Mouse (Mus musculus) layer of hippocampus, postnatal 14 days (tissue): ENCODE data around the gene H60b. TPM values are rescaled to one million over a fixed set of nuclear protein-coding genes. Genes with fewer than 3 reads are reported as not detected.
"Not testable (repeated sequence)": the region's sequence is repeated elsewhere in the genome, so short reads cannot be mapped to it uniquely, and the experiment has no call there.

ENCODE experiments used
- DNase-seq, 2 experiments: peaks; one replicate each; pipeline ENCODE4 v3.0.0; 2021 to 2022; ENCODE audit warnings: low spot score in 2 of 2, mixed read lengths in 1 of 2
- total RNA-seq, 2 experiments: library from RNA; stranded (reverse); gene quantifications; 2 replicates each; pipeline ENCODE4 v1.2.3; 2021

H60b gene
- total RNA-seq, 2 experiments from 2014 or later = not detected

GRCm38 (mm10) chr10:22272914-22273683 is 114.7 kb downstream of the H60b start:
- DNase-seq = not testable (repeated sequence)

GRCm38 (mm10) chr10:22273684-22274305 is 115.4 kb downstream of the H60b start:
- no peak for DNase-seq

- no peak for DNase-seq
Observed at GRCm38 (mm10) chr10:22274445-22275057, 116.2 kb downstream of the H60b start.

- DNase-seq = not testable (repeated sequence)
Observed at GRCm38 (mm10) chr10:22278468-22278867, 120.1 kb downstream of the H60b start.

GRCm38 (mm10) chr10:22282816-22283215 is 124.4 kb downstream of the H60b start:
- DNase-seq = no peak

GRCm38 (mm10) chr10:22295676-22296075 is 137.3 kb downstream of the H60b start:
- DNase-seq = no peak

GRCm38 (mm10) chr10:22297033-22297762 is 138.8 kb downstream of the H60b start:
- no peak for DNase-seq

- no peak for DNase-seq
Observed at GRCm38 (mm10) chr10:22297766-22298461, 139.5 kb downstream of the H60b start.

GRCm38 (mm10) chr10:22299324-22299723 is 140.9 kb downstream of the H60b start:
- no peak for DNase-seq

- no peak for DNase-seq
Observed at GRCm38 (mm10) chr10:22301641-22302040, 143.3 kb downstream of the H60b start.

GRCm38 (mm10) chr10:22302344-22303057 is 144.1 kb downstream of the H60b start:
- no peak for DNase-seq

GRCm38 (mm10) chr10:22303736-22304135 is 145.3 kb downstream of the H60b start:
- DNase-seq = no peak

GRCm38 (mm10) chr10:22305801-22306200 is 147.4 kb downstream of the H60b start:
- DNase-seq = no peak

- no peak for DNase-seq
Observed at GRCm38 (mm10) chr10:22306452-22306851, 148.1 kb downstream of the H60b start.

- DNase-seq = no peak
Observed at GRCm38 (mm10) chr10:22308221-22308620, 149.8 kb downstream of the H60b start.

GRCm38 (mm10) chr10:22322858-22323257 is 164.5 kb downstream of the H60b start:
- no peak for DNase-seq
